Mouse (Mus musculus): ENCODE data around the gene Wdr74. TPM values are rescaled to one million over a fixed set of nuclear protein-coding genes. Genes with fewer than 3 reads are reported as not detected.

Gene Wdr74
- polyA plus RNA-seq, 1 experiment from 2014 or later: 48.7 TPM

- peak overlapping the region; percentile 99 for H3K4me3 ChIP-seq (ENCODE audit: low read depth, low read length)
- peak overlapping the region; percentile 88; the same call in 1 of the 2 replicates for H3K9ac ChIP-seq (replicated peaks; ENCODE audit: low read depth)
- TF ChIP-seq EP300 (IDR thresholded peaks at IDR 0.05) (no peak), CTCF (IDR thresholded peaks at IDR 0.05) (no peak)
- DNase-seq (ENCODE audit: low spot score) (no peak), ATAC-seq (no peak)
- no peaks in the 10 kb centered on the region for H3K9me3 ChIP-seq (ENCODE audit: low read length)
- no peaks in the 10 kb centered on the region for H3K27me3 ChIP-seq (replicated peaks; ENCODE audit: insufficient read depth, low read length)
- H3K4me1 ChIP-seq (ENCODE audit: insufficient read depth, low read depth, low read length): peaks cover 21% of the 10 kb centered on the region; the same call in 1 of the 2 replicates
- peak overlapping the region; percentile 59 for H3K4me2 ChIP-seq (replicated peaks; ENCODE audit: low read depth, low read length)
- H3K27ac ChIP-seq (ENCODE audit: low read length): peak overlapping the region; percentile 94
- 44% methylated on average over 4 of the region's 4 CpGs for WGBS
- H3K36me3 ChIP-seq (ENCODE audit: insufficient read depth, low read length): peaks cover 32% of the 10 kb centered on the region
These were observed 24.1 kb upstream of the Wdr74 start for GRCm38 (mm10) chr19:8711506-8711905.

GRCm38 (mm10) chr19:8711949-8712869 lies 23.4 kb upstream of the Wdr74 start:
- H3K4me3 ChIP-seq (ENCODE audit: low read depth, low read length): peak overlapping the region; percentile 99
- H3K36me3 ChIP-seq (ENCODE audit: insufficient read depth, low read length): peaks cover 32% of the 10 kb centered on the region
- no peak for TF ChIP-seq EP300 (IDR thresholded peaks at IDR 0.05)
- TF ChIP-seq CTCF (IDR thresholded peaks at IDR 0.05): no peak
- peak overlapping the region; percentile 88 for H3K9ac ChIP-seq (replicated peaks; ENCODE audit: low read depth)
- peaks cover 21% of the 10 kb centered on the region; the same call in 1 of the 2 replicates for H3K4me1 ChIP-seq (ENCODE audit: insufficient read depth, low read depth, low read length)
- H3K4me2 ChIP-seq (replicated peaks; ENCODE audit: low read depth, low read length): peak overlapping the region; percentile 59
- no peak for DNase-seq (ENCODE audit: low spot score)
- no peak for ATAC-seq
- H3K27me3 ChIP-seq (replicated peaks; ENCODE audit: insufficient read depth, low read length): no peaks in the 10 kb centered on the region
- H3K27ac ChIP-seq (ENCODE audit: low read length): peak overlapping the region; percentile 94
- WGBS: 35% methylated on average over 10 of the region's 10 CpGs
- H3K9me3 ChIP-seq (ENCODE audit: low read length): no peaks in the 10 kb centered on the region

- DNase-seq (ENCODE audit: low spot score): peak; percentile 98
- Histone ChIP-seq H3K27me3 (replicated peaks; ENCODE audit: insufficient read depth, low read length) (no peaks in the 10 kb centered on the region), H3K27ac (ENCODE audit: low read length) (peak overlapping the region; percentile 94), H3K36me3 (ENCODE audit: insufficient read depth, low read length) (peaks cover 27% of the 10 kb centered on the region), H3K4me2 (replicated peaks; ENCODE audit: low read depth, low read length) (peak overlapping the region; percentile 59), H3K9me3 (ENCODE audit: low read length) (no peaks in the 10 kb centered on the region), H3K4me1 (ENCODE audit: insufficient read depth, low read depth, low read length) (peaks cover 21% of the 10 kb centered on the region; the same call in 1 of the 2 replicates), H3K4me3 (ENCODE audit: low read depth, low read length) (peak overlapping the region; percentile 99), H3K9ac (replicated peaks; ENCODE audit: low read depth) (peak overlapping the region; percentile 88)
- ATAC-seq: peak; percentile 86
- TF ChIP-seq CTCF (IDR thresholded peaks at IDR 0.05): no peak
- peak; percentile 91 for TF ChIP-seq EP300 (IDR thresholded peaks at IDR 0.05)
- WGBS: 1% methylated on average over 13 of the region's 13 CpGs
These were observed 22.7 kb upstream of the Wdr74 start for GRCm38 (mm10) chr19:8712870-8713305.

- peak; percentile 95 for DNase-seq (ENCODE audit: low spot score)
- WGBS: under 1% methylated on average over 47 of the region's 51 CpGs
- peaks cover 21% of the 10 kb centered on the region for H3K36me3 ChIP-seq (ENCODE audit: insufficient read depth, low read length)
- peak overlapping the region; percentile 59 for H3K4me2 ChIP-seq (replicated peaks; ENCODE audit: low read depth, low read length)
- H3K9me3 ChIP-seq (ENCODE audit: low read length): no peaks in the 10 kb centered on the region
- H3K27me3 ChIP-seq (replicated peaks; ENCODE audit: insufficient read depth, low read length): no peaks in the 10 kb centered on the region
- ATAC-seq: peak; percentile 88
- peak overlapping the region; percentile 94 for H3K27ac ChIP-seq (ENCODE audit: low read length)
- peaks cover 21% of the 10 kb centered on the region; the same call in 1 of the 2 replicates for H3K4me1 ChIP-seq (ENCODE audit: insufficient read depth, low read depth, low read length)
- peak overlapping the region; percentile 88 for H3K9ac ChIP-seq (replicated peaks; ENCODE audit: low read depth)
- H3K4me3 ChIP-seq (ENCODE audit: low read depth, low read length): peak overlapping the region; percentile 99
- TF ChIP-seq CTCF (IDR thresholded peaks at IDR 0.05) (peak; percentile 90), EP300 (IDR thresholded peaks at IDR 0.05) (no peak)
These were observed 22.2 kb upstream of the Wdr74 start for GRCm38 (mm10) chr19:8713306-8713996.

- Histone ChIP-seq H3K4me1 (ENCODE audit: insufficient read depth, low read depth, low read length) (peaks cover 21% of the 10 kb centered on the region; the same call in 1 of the 2 replicates), H3K27ac (ENCODE audit: low read length) (peak overlapping the region; percentile 94), H3K9me3 (ENCODE audit: low read length) (no peaks in the 10 kb centered on the region), H3K27me3 (replicated peaks; ENCODE audit: insufficient read depth, low read length) (no peaks in the 10 kb centered on the region), H3K9ac (replicated peaks; ENCODE audit: low read depth) (peak overlapping the region; percentile 88), H3K4me2 (replicated peaks; ENCODE audit: low read depth, low read length) (peak overlapping the region; percentile 59), H3K36me3 (ENCODE audit: insufficient read depth, low read length) (peaks cover 15% of the 10 kb centered on the region), H3K4me3 (ENCODE audit: low read depth, low read length) (peak overlapping the region; percentile 99)
- DNase-seq (ENCODE audit: low spot score): no peak
- no peak; the same call in 1 of the 2 replicates for ATAC-seq
- WGBS: 6% methylated on average over 13 of the region's 13 CpGs
- TF ChIP-seq EP300 (IDR thresholded peaks at IDR 0.05): no peak
- no peak for TF ChIP-seq CTCF (IDR thresholded peaks at IDR 0.05)
These were observed 21.5 kb upstream of the Wdr74 start for GRCm38 (mm10) chr19:8713997-8714652.

All from lung, postnatal 0 days (tissue).